Mouse (Mus musculus) kidney, embryonic 14.5 days (tissue): ENCODE results near the gene Cacna2d3. TPM values are rescaled to one million over a fixed set of nuclear protein-coding genes. Genes with fewer than 3 reads are reported as not detected.

Experiments
- ATAC-seq: fragments of 200-750 bp; cut with Nextera tagmentation; 2 replicates; pipeline ENCODE4 v1.8.0; 2017; ENCODE audit warnings: moderate number of reproducible peaks, mild to moderate bottlenecking, moderate TSS enrichment, moderate library complexity; ENCODE audit not compliant: low FRiP score, low TSS enrichment
- H3K27ac ChIP-seq: fragments of 300-500 bp; sonication (generic); 2 replicates; pipeline ENCODE4 v1.5.1; 2014; ENCODE audit warnings: low read depth, mild to moderate bottlenecking, low read length, moderate library complexity, mixed read lengths
- H3K27me3 ChIP-seq: fragments of 300-500 bp; sonication (generic); 2 replicates; pipeline ENCODE4 v1.6.1; 2014; ENCODE audit warnings: mild to moderate bottlenecking, low read length; ENCODE audit not compliant: control insufficient read depth, insufficient read depth
- H3K36me3 ChIP-seq: fragments of 300-500 bp; sonication (generic); 2 replicates; pipeline ENCODE4 v1.6.1; 2014; ENCODE audit warnings: low read length, mixed read lengths; ENCODE audit not compliant: control insufficient read depth, insufficient read depth
- H3K4me1 ChIP-seq: fragments of 300-500 bp; sonication (generic); 2 replicates; pipeline ENCODE4 v1.6.1; 2014; ENCODE audit warnings: low read length, mixed read lengths; ENCODE audit not compliant: control insufficient read depth, insufficient read depth
- H3K4me2 ChIP-seq: fragments of 300-500 bp; sonication (generic); replicated peaks from 2 replicates; pipeline ENCODE4 v1.6.1; 2014; ENCODE audit warnings: low read depth, mild to moderate bottlenecking, low read length
- H3K4me3 ChIP-seq: fragments of 300-500 bp; sonication (generic); 2 replicates; pipeline ENCODE4 v1.5.1; 2014; ENCODE audit warnings: mild to moderate bottlenecking, low read length
- H3K9ac ChIP-seq: fragments of 300-500 bp; sonication (generic); 2 replicates; pipeline ENCODE4 v1.6.1; 2014; ENCODE audit warnings: low read depth, mild to moderate bottlenecking, low read length, moderate library complexity
- H3K9me3 ChIP-seq: fragments of 300-500 bp; sonication (generic); 2 replicates; pipeline ENCODE4 v1.6.1; 2016; ENCODE audit warnings: low read length; ENCODE audit not compliant: control insufficient read depth
- WGBS: fragments of 180-500 bp; shearing (Covaris S2); extraction: QIAGEN DNeasy Blood & Tissue Kit; methylation state at CpG from one replicate; pipeline ENCODE4 v1.1.7; 2014; 5-methylcytosine and 5-hydroxymethylcytosine counted together
- polyA plus RNA-seq: library from polyadenylated mRNA; unstranded; fragments of >200 nt; fragmentation: Nextera tagmentation; extraction: Ambion mirVana; gene quantifications from 2 replicates; pipeline ENCODE4 v1.2.1, GENCODE M21; 2014

Gene Cacna2d3
- polyA plus RNA-seq, 1 experiment from 2014 or later = 3.9 TPM

DNA sequence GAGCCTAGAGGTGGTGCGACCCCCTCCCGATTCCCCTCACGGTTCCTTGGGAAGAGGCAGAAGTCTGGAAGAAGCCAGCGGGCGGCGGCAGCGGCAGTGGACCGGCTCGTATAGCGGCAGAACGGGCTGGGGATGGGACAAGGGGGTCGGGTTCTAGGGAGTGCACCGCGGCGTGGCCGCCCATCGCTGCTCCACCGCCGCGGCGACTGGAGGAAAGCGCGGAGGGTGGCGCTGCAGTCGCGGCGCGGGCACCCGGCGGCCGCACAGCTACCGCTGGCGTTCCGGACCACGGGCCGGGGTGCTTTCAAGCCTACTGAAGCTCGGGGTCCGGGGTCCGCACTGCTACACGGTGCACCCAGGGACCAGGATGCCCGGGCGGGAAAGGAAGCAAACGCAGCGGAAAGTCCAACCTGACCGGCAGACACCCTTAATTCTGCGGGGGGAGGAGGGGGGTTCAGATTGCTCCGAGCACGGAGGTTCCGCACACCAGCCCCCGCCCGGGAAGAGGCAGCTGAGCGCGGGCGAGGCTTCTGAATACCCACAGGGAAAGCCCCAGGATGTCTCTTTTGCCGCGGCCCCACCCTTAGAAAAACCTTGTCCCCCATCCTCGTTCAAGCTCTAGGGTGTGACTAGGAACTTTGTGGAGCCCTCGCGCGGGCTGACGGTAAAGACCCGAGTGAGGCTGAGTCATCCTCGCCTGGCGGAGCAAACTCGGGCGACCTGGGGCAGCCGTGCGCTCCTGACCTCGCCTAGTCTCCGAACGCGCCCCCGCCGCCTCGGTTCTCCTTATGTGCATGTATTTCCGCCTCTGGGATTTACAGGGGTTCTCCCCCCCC is 940 bp upstream of the Cacna2d3 start:
- Histone ChIP-seq H3K4me2 (peak overlapping the region; percentile 98), H3K4me3 (peak overlapping the region; percentile 70), H3K9ac (peak overlapping the region; percentile 64), H3K9me3 (no peaks in the 10 kb centered on the region), H3K27me3 (peaks cover 57% of the 10 kb centered on the region), H3K27ac (peak overlapping the region; percentile 38; the same call in 1 of the 2 replicates), H3K4me1 (no peaks in the 10 kb centered on the region; the same call in 1 of the 2 replicates), H3K36me3 (no peaks in the 10 kb centered on the region)
- peak; percentile 62 for ATAC-seq
- 0% methylated on average over 75 of the region's 76 CpGs for WGBS

DNA sequence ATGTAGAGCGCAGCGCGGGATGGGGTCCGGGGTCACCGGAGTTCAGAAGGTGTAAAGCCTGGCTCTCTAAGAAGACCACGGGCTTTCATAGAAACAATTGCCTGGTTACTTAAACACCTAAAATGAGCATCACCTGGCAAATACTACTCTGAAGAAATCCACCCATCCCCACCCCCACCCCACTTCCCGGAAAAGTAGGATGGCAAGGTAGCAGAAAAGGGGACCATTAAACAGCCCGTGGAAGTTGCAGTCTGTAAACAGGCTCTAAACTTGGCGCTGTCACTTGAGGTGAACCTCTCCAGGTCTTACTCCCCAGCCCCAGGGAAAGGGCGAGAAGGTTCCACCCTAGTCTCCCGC is 555 bp downstream of the Cacna2d3 start:
- no peaks in the 10 kb centered on the region for H3K9me3 ChIP-seq
- peak overlapping the region; percentile 64; the same call in 1 of the 2 replicates for H3K9ac ChIP-seq
- peak overlapping the region; percentile 98 for H3K4me2 ChIP-seq
- H3K27ac ChIP-seq = no peak overlapping the region
- 0 out of 2 replicates have a peak, but pooled peaks have one; percentile 25 for ATAC-seq
- H3K4me3 ChIP-seq = peak overlapping the region; percentile 70
- no peaks in the 10 kb centered on the region for H3K36me3 ChIP-seq
- peaks cover 57% of the 10 kb centered on the region for H3K27me3 ChIP-seq
- no peaks in the 10 kb centered on the region; the same call in 1 of the 2 replicates for H3K4me1 ChIP-seq
- under 1% methylated on average over 11 of the region's 11 CpGs for WGBS

DNA sequence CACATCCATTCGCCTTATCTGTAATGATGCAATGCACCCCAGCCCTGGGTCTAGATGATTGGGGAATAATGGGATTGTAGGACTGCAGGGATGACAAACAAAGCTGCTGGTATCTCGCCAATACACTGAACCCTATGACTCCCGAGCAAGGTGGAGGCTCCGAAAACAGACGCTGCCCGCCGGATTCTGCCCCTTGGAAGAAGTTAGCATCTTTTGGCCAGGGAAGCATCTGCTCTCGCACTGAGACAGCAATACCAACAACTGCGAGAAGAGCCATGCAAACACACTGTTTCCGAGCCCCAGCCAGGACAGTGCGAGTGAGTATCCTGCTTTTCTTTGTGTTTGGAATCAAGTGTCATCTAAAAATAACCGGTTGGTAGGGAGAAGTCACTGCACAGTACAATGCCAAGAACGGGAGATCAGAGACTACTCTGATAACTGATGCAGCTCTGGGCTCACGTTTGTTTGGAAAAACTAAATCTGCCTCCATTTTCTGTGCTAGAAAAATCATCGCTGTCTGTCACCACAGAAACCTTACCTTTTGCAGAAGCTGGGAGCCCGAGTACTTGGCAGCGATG is 1.2 kb downstream of the Cacna2d3 start:
- H3K4me1 ChIP-seq = no peaks in the 10 kb centered on the region; the same call in 1 of the 2 replicates
- H3K9ac ChIP-seq = no peak overlapping the region
- no peaks in the 10 kb centered on the region for H3K36me3 ChIP-seq
- H3K4me2 ChIP-seq = peak overlapping the region; percentile 98
- peaks cover 56% of the 10 kb centered on the region for H3K27me3 ChIP-seq
- 3% methylated on average over 17 of the region's 17 CpGs for WGBS
- no peak overlapping the region for H3K27ac ChIP-seq
- H3K4me3 ChIP-seq = peak overlapping the region; percentile 70; the same call in 1 of the 2 replicates
- no peak for ATAC-seq
- H3K9me3 ChIP-seq = no peaks in the 10 kb centered on the region

DNA sequence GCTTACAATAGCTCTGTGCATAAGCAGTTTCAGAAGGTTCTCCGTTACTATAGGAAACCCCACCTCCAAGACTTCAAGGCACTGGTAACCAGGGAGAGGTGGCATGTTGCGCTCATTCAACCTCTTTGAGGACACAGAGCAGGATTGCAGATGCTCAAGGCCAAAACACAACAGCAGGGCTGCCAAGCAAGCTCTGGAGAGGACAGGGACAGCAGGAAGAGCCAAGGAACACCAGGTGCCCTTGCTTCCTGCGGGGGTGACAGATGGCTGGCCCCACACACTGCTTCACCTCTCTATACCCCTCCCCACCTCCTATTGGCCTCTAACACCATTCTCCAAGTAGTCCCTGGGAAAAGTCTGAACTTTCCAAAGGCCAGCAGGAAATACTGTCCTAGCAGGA is 9.0 kb downstream of the Cacna2d3 start:
- H3K4me2 ChIP-seq = no peak overlapping the region
- no peak overlapping the region for H3K9ac ChIP-seq
- H3K36me3 ChIP-seq = no peaks in the 10 kb centered on the region
- WGBS = 72% methylated on average over 3 of the region's 3 CpGs
- no peak for ATAC-seq
- no peak overlapping the region for H3K27ac ChIP-seq
- peaks cover 7% of the 10 kb centered on the region; the same call in 1 of the 2 replicates for H3K27me3 ChIP-seq
- H3K4me1 ChIP-seq = no peaks in the 10 kb centered on the region
- no peaks in the 10 kb centered on the region for H3K9me3 ChIP-seq
- no peak overlapping the region for H3K4me3 ChIP-seq

DNA sequence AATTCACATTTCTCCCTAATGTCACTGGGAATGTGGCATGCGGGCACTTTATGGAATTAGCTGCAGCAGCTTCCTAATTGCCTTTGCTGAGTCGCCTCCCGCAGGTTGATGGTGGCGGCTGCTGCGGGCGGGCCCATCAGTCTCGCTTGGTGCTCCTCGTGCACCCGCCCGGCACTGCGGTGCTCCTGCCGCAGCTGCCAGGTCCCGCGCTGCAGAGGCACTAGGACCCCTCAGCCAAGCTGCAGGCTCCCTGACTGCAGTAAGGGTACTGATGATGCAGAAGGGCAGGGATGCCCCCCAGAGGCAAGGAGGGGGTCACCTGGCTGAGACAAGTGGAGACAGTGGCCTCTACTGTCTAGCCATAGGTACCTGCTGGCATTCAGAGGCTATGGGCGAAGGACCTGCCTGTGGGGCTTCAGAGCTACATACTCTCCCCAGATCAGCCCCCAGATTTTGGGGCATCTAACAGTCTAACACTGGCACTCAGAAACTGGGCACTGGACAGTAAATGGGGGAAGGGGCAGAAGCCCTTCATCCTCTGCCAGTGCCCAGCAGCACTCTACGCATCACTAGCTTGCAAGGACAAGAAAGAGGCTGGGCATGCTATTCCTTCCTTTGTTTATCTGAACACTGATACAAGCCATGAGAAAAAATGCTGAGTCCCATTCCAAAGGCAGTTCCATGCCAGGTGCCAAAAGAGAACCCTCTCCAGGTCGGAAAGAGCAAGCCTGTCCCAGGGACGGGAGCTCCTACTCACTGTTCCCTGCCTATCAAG is 13.9 kb downstream of the Cacna2d3 start:
- 35% methylated on average over 18 of the region's 18 CpGs for WGBS
- Histone ChIP-seq H3K9ac (no peak overlapping the region), H3K27me3 (0 out of 2 replicates have a peak, but pooled peaks cover 6% of the 10 kb centered on the region), H3K4me2 (no peak overlapping the region), H3K27ac (no peak overlapping the region), H3K4me3 (no peak overlapping the region), H3K4me1 (no peaks in the 10 kb centered on the region), H3K9me3 (no peaks in the 10 kb centered on the region), H3K36me3 (no peaks in the 10 kb centered on the region)
- no peak for ATAC-seq

DNA sequence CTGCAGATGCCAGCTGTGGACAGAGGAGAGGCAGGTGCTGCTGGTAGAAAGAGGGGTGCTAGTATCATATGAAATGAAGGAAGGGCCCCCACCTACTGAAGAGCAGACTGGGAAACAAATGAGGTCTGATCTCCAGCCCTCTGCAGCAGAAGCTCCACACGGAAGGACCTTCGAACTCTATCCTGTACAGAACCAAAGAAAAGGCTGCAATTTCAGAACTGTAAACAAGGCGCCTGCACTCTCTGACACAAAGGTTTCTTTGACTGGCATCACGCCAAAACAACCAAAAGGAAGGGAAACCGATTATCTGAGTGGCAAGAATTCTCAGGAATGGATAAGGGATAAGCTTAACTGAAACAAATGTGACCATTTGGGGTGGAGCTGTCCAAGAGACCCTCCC is 18.9 kb downstream of the Cacna2d3 start:
- ATAC-seq = no peak
- WGBS = 61% methylated on average over 5 of the region's 5 CpGs
- no peak overlapping the region for H3K27ac ChIP-seq

DNA sequence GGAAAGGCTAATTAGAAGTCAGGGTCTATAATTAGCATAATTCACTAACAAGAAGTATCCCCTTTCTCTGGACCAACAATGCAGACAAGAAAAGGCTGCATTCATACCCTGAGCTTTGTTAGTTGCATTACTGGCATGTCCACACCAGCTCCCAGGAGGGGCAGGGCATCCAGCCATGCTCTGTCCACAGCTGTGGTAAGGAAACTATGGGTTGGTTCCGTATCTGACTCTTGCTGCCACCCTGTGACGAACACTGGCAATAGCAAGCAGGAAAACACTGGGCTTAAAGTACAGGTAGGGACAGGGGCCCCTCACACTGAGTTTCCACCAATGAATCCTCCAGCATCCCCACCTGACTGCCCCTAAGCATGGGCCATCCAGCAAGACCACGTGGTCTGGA is 25.5 kb downstream of the Cacna2d3 start:
- Histone ChIP-seq H3K27me3 (no peaks in the 10 kb centered on the region), H3K4me1 (no peaks in the 10 kb centered on the region), H3K36me3 (no peaks in the 10 kb centered on the region), H3K9me3 (no peaks in the 10 kb centered on the region), H3K4me2 (no peak overlapping the region), H3K4me3 (no peak overlapping the region), H3K9ac (no peak overlapping the region), H3K27ac (no peak overlapping the region)
- ATAC-seq = peak; percentile 75
- WGBS = 7% methylated on average over 3 of the region's 3 CpGs

More for the DNA sequence above, 18.9 kb downstream of the Cacna2d3 start:
- no peak overlapping the region for H3K4me3 ChIP-seq
- no peaks in the 10 kb centered on the region for H3K36me3 ChIP-seq
- no peak overlapping the region for H3K4me2 ChIP-seq
- H3K27me3 ChIP-seq = 0 out of 2 replicates have a peak, but pooled peaks cover under 1% of the 10 kb centered on the region
- H3K4me1 ChIP-seq = no peaks in the 10 kb centered on the region
- no peaks in the 10 kb centered on the region for H3K9me3 ChIP-seq
- H3K9ac ChIP-seq = no peak overlapping the region

DNA sequence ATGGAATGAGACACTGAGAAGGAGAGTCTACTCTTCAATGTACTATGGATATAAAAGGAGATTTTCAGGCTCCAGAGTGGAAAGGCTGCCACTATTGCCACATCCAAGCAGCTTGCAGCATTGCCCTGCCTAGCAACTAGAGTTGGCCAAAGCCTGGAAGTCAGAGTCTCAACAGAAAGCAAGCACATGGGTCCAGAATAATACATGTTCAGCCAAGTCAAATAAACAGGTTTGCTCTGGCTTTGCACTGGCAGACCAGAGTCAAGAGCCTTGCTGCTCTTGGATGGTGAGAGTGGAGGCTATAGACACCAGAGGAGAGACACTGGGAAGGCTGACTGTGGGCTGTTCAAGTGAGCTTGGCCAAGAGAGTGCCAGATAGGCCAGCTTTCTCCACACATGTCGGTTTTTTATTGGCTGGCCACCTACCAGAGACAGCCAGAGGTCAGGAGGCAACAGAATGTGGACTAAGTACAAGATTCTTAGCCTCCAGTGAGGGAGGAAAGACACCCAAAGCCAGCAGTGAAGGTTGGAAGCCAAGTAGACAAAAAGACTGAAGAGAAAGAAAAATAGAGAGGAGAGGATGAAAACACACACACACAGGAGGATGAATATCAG is 49.1 kb downstream of the Cacna2d3 start:
- 17% methylated on average over 1 of the region's 1 CpGs for WGBS
- Histone ChIP-seq H3K4me3 (no peak overlapping the region), H3K9ac (no peak overlapping the region), H3K27me3 (no peaks in the 10 kb centered on the region), H3K9me3 (no peaks in the 10 kb centered on the region), H3K4me1 (no peaks in the 10 kb centered on the region), H3K4me2 (no peak overlapping the region), H3K36me3 (no peaks in the 10 kb centered on the region), H3K27ac (no peak overlapping the region)
- no peak for ATAC-seq
